Mouse (Mus musculus): ENCODE data around the gene Man2b1. TPM values are rescaled to one million over a fixed set of nuclear protein-coding genes. Genes with fewer than 3 reads are reported as not detected.
"Not testable (repeated sequence)": the region's sequence is repeated elsewhere in the genome, so short reads cannot be mapped to it uniquely, and the experiment has no call there.

Gene Man2b1
- polyA plus RNA-seq, 1 experiment from 2014 or later: 40.1 TPM

- Histone ChIP-seq H3K4me2 (ENCODE audit: low read length) (peak overlapping the region; percentile 96), H3K27me3 (ENCODE audit: insufficient read depth, low read length) (no peaks in the 10 kb centered on the region), H3K9ac (ENCODE audit: low read depth, low read length) (peak overlapping the region; percentile 87), H3K4me1 (replicated peaks; ENCODE audit: insufficient read depth, low read length) (no peaks in the 10 kb centered on the region; the same call in 1 of the 2 replicates), H3K4me3 (replicated peaks; ENCODE audit: low read depth, low read length) (peak overlapping the region; percentile 72), H3K27ac (peak overlapping the region; percentile 82), H3K9me3 (replicated peaks; ENCODE audit: low read length) (no peaks in the 10 kb centered on the region), H3K36me3 (ENCODE audit: insufficient read depth, low read length) (peaks cover 14% of the 10 kb centered on the region)
- under 1% methylated on average over 25 of the region's 25 CpGs for WGBS
- ATAC-seq (replicated peaks; ENCODE audit: low FRiP score, low read depth) (no peak), DNase-seq (ENCODE audit: low spot score) (no peak)
- no peak for TF ChIP-seq CTCF (IDR thresholded peaks at IDR 0.05; ENCODE audit: low read depth)
Measured at GRCm38 (mm10) chr8:85080214-85080531, 2.9 kb upstream of the Man2b1 start.

GRCm38 (mm10) chr8:85080532-85081215 lies 2.4 kb upstream of the Man2b1 start, which contains the start of gene Wdr83os:
Gene Wdr83os, plus strand, starts transcription at chr8:85080740.
- WGBS: under 1% methylated on average over 30 of the region's 30 CpGs
- ATAC-seq (replicated peaks; ENCODE audit: low FRiP score, low read depth): peak; percentile 5
- no peak for TF ChIP-seq CTCF (IDR thresholded peaks at IDR 0.05; ENCODE audit: low read depth)
- H3K27me3 ChIP-seq (ENCODE audit: insufficient read depth, low read length): no peaks in the 10 kb centered on the region
- H3K27ac ChIP-seq: peak within 1 kb of the TSS; percentile 82
- peak within 1 kb of the TSS; percentile 87 for H3K9ac ChIP-seq (ENCODE audit: low read depth, low read length)
- no peaks in the 10 kb centered on the region; the same call in 1 of the 2 replicates for H3K4me1 ChIP-seq (replicated peaks; ENCODE audit: insufficient read depth, low read length)
- H3K36me3 ChIP-seq (ENCODE audit: insufficient read depth, low read length): peaks cover 12% of the 10 kb centered on the region
- peak; percentile 83 for DNase-seq (ENCODE audit: low spot score)
- H3K4me3 ChIP-seq (replicated peaks; ENCODE audit: low read depth, low read length): peak within 1 kb of the TSS; percentile 72
- H3K4me2 ChIP-seq (ENCODE audit: low read length): peak within 1 kb of the TSS; percentile 96
- no peaks in the 10 kb centered on the region for H3K9me3 ChIP-seq (replicated peaks; ENCODE audit: low read length)

GRCm38 (mm10) chr8:85081216-85081555 lies 1.9 kb upstream of the Man2b1 start, which contains the start of gene Wdr83:
Gene Wdr83, minus strand, starts transcription at chr8:85081306.
- Histone ChIP-seq H3K4me3 (replicated peaks; ENCODE audit: low read depth, low read length) (peak within 1 kb of the TSS; percentile 72), H3K4me1 (replicated peaks; ENCODE audit: insufficient read depth, low read length) (no peaks in the 10 kb centered on the region; the same call in 1 of the 2 replicates), H3K36me3 (ENCODE audit: insufficient read depth, low read length) (peaks cover 11% of the 10 kb centered on the region), H3K9me3 (replicated peaks; ENCODE audit: low read length) (no peaks in the 10 kb centered on the region), H3K27me3 (ENCODE audit: insufficient read depth, low read length) (no peaks in the 10 kb centered on the region), H3K27ac (peak within 1 kb of the TSS; percentile 82), H3K4me2 (ENCODE audit: low read length) (peak within 1 kb of the TSS; percentile 96), H3K9ac (ENCODE audit: low read depth, low read length) (peak within 1 kb of the TSS; percentile 87)
- DNase-seq (ENCODE audit: low spot score) (peak; percentile 71), ATAC-seq (replicated peaks; ENCODE audit: low FRiP score, low read depth) (peak; percentile 61)
- no peak for TF ChIP-seq CTCF (IDR thresholded peaks at IDR 0.05; ENCODE audit: low read depth)
- 1% methylated on average over 9 of the region's 9 CpGs for WGBS

GRCm38 (mm10) chr8:85082169-85082568 lies 901 bp upstream of the Man2b1 start:
- WGBS: 86% methylated on average over 4 of the region's 4 CpGs
- not testable (repeated sequence) for H3K4me3 ChIP-seq (replicated peaks; ENCODE audit: low read depth, low read length); H3K27ac ChIP-seq; H3K27me3 ChIP-seq (ENCODE audit: insufficient read depth, low read length); ATAC-seq (replicated peaks; ENCODE audit: low FRiP score, low read depth); H3K9me3 ChIP-seq (replicated peaks; ENCODE audit: low read length); H3K4me1 ChIP-seq (replicated peaks; ENCODE audit: insufficient read depth, low read length); H3K4me2 ChIP-seq (ENCODE audit: low read length); DNase-seq (ENCODE audit: low spot score); H3K9ac ChIP-seq (ENCODE audit: low read depth, low read length)
- peaks cover 13% of the 10 kb centered on the region for H3K36me3 ChIP-seq (ENCODE audit: insufficient read depth, low read length)

- Histone ChIP-seq H3K27me3 (ENCODE audit: insufficient read depth, low read length) (no peaks in the 10 kb centered on the region), H3K27ac (no peak overlapping the region), H3K4me1 (replicated peaks; ENCODE audit: insufficient read depth, low read length) (no peaks in the 10 kb centered on the region; the same call in 1 of the 2 replicates), H3K4me3 (replicated peaks; ENCODE audit: low read depth, low read length) (no peak overlapping the region), H3K9me3 (replicated peaks; ENCODE audit: low read length) (no peaks in the 10 kb centered on the region), H3K4me2 (ENCODE audit: low read length) (no peak overlapping the region), H3K36me3 (ENCODE audit: insufficient read depth, low read length) (peaks cover 25% of the 10 kb centered on the region), H3K9ac (ENCODE audit: low read depth, low read length) (no peak overlapping the region)
- 89% methylated on average over 8 of the region's 8 CpGs for WGBS
- TF ChIP-seq CTCF (IDR thresholded peaks at IDR 0.05; ENCODE audit: low read depth): no peak
- DNase-seq (ENCODE audit: low spot score) (no peak), ATAC-seq (replicated peaks; ENCODE audit: low FRiP score, low read depth) (no peak)
Measured at GRCm38 (mm10) chr8:85084633-85085032, 1.6 kb downstream of the Man2b1 start.

- Histone ChIP-seq H3K9me3 (replicated peaks; ENCODE audit: low read length) (no peaks in the 10 kb centered on the region), H3K4me3 (replicated peaks; ENCODE audit: low read depth, low read length) (no peak overlapping the region), H3K27me3 (ENCODE audit: insufficient read depth, low read length) (no peaks in the 10 kb centered on the region), H3K4me2 (ENCODE audit: low read length) (no peak overlapping the region), H3K36me3 (ENCODE audit: insufficient read depth, low read length) (peaks cover 25% of the 10 kb centered on the region), H3K9ac (ENCODE audit: low read depth, low read length) (no peak overlapping the region), H3K27ac (no peak overlapping the region), H3K4me1 (replicated peaks; ENCODE audit: insufficient read depth, low read length) (no peaks in the 10 kb centered on the region; the same call in 1 of the 2 replicates)
- DNase-seq (ENCODE audit: low spot score) (peak; percentile 15), ATAC-seq (replicated peaks; ENCODE audit: low FRiP score, low read depth) (no peak)
- 84% methylated on average over 3 of the region's 3 CpGs for WGBS
- peak; percentile 45 for TF ChIP-seq CTCF (IDR thresholded peaks at IDR 0.05; ENCODE audit: low read depth)
Measured at GRCm38 (mm10) chr8:85086238-85086637, 3.2 kb downstream of the Man2b1 start.
